Mouse (Mus musculus) lung, adult 2 months (tissue): ENCODE measurements at regions not wholly inside any gene's neighbourhood (a gene's known extent, or its start where the extent isn't known, plus 50 kb on each side); places are given as distances from the start of the nearest gene placed in this dataset.

Experiments used
- CTCF ChIP-seq: fragments of 200-500 bp; IDR thresholded peaks from 2 replicates; pipeline ENCODE4 v1.5.1; 2011; ENCODE audit warnings: mild to moderate bottlenecking, low read length, control low read depth; ENCODE audit not compliant: insufficient read depth
- POLR2A ChIP-seq: fragments of 200-500 bp; IDR thresholded peaks from 2 replicates; pipeline ENCODE4 v1.6.1; 2011; ENCODE audit warnings: low read depth, mild to moderate bottlenecking, control low read depth, low read length, borderline replicate concordance; ENCODE audit errors: extremely low read depth

DNA sequence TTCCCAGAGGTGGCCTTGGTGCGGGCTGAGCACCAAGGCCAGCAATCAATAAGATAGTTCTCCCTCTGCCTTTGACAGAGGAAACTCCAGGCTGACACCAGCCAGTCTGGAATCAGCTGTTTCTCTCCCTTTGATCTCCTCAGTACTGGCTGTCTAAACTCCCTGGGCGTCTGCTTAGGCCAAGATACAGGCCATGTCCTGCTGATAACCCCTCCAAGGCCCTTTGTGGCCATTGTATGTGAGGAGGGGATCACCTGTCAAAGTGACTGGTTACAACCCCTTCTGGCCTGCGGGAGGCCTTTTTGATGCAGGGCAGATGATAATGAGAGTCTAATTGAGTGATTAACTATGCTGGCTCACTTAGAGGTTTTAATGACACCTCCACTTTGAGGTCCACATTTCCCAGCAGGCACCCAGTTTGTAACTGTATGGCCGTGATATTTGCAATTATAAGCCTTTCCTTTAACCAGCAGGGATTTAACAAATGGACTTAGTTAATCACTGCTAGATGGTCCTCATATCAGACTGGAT, 777.8 kb downstream of the Kcnj2 start:
- TF ChIP-seq CTCF = no peak
- TF ChIP-seq POLR2A = no peak
